Mouse (Mus musculus): ENCODE data around the gene Celf6. TPM values are rescaled to one million over a fixed set of nuclear protein-coding genes. Genes with fewer than 3 reads are reported as not detected.

Celf6 gene
- total and polyA plus RNA-seq, 3 experiments, result 0.13 TPM; not detected in 2

GRCm38 (mm10) chr9:59539441-59540137 lies 38.1 kb upstream of the Celf6 start, which contains the start of the genes Hexa and Tmem202 (continued):
- TF ChIP-seq NELFE (IDR thresholded peaks at IDR 0.05; ENCODE audit: low read depth, low read length) (peak; percentile 84), SMC3 (IDR thresholded peaks at IDR 0.05; ENCODE audit: low read depth, low read length) (no peak), MAFK (IDR thresholded peaks at IDR 0.05; ENCODE audit: borderline replicate concordance, low read depth, low read length) (no peak), ZC3H11A (IDR thresholded peaks at IDR 0.05; ENCODE audit: low read depth, low read length) (no peak)

- Histone ChIP-seq H3K79me2 (ENCODE audit: control insufficient read depth, insufficient read depth, low read length, poor library complexity) (peaks cover 28% of the 10 kb centered on the region), H3K4me1 (ENCODE audit: control insufficient read depth in 1 of 2, insufficient read depth in 2 of 2, low read length in 2 of 2) (peaks cover 11 to 46% of the 10 kb centered on the region in 2 experiments), H3K9me3 (replicated peaks; ENCODE audit: insufficient read depth, low read length) (no peaks in the 10 kb centered on the region), H3K27me3 (ENCODE audit: control insufficient read depth in 1 of 2, insufficient read depth in 2 of 2, low read length in 2 of 2) (no peaks in the 10 kb centered on the region), H3K27ac (ENCODE audit: control insufficient read depth, low read depth, low read length) (peak overlapping the region; percentile 1; the same call in 1 of the 2 replicates), H3K36me3 (ENCODE audit: control insufficient read depth in 1 of 2, insufficient read depth in 2 of 2, low read length in 2 of 2) (peaks cover 0 to 30% of the 10 kb centered on the region in 2 experiments; a peak in 2 of 4 replicates), H3K4me3 (ENCODE audit: control insufficient read depth in 1 of 2, insufficient read depth in 1 of 2, low read depth in 2 of 2, low read length in 2 of 2) (peak overlapping the region; percentile 24 to 65), H3K9ac (ENCODE audit: control insufficient read depth, low read depth, low read length, poor library complexity, severe bottlenecking) (peak overlapping the region; percentile 84)
- no peak for DNase-seq (ENCODE audit: low read depth, low spot score)
- peak; percentile 34; the same call in 1 of the 2 replicates for TF ChIP-seq MXI1 (IDR thresholded peaks at IDR 0.05; ENCODE audit: low read depth, low read length)
- no peak for TF ChIP-seq POLR2AphosphoS2 (IDR thresholded peaks at IDR 0.05; ENCODE audit: low read length)
- TF ChIP-seq SIN3A (IDR thresholded peaks at IDR 0.05; ENCODE audit: low read length), result 0 out of 2 replicates have a peak, but pooled peaks have one; percentile 3
- TF ChIP-seq RAD21 (IDR thresholded peaks at IDR 0.05; ENCODE audit: low read depth, low read length), result no peak
- peak; percentile 68 for TF ChIP-seq ZNF384 (IDR thresholded peaks at IDR 0.05; ENCODE audit: low read depth, low read length)
- 0 out of 2 replicates have a peak, but pooled peaks have one; percentile 20 for TF ChIP-seq ELF1 (IDR thresholded peaks at IDR 0.05; ENCODE audit: low read depth, low read length)
- TF ChIP-seq EP300 (IDR thresholded peaks at IDR 0.05; ENCODE audit: low read depth in 1 of 2, low read length in 2 of 2), result peak in 1 of 2 experiments; percentile 44; a peak in 1 of 4 replicates
Measured at GRCm38 (mm10) chr9:59541617-59542016, 36.1 kb upstream of the Celf6 start.

GRCm38 (mm10) chr9:59542766-59543324 lies 34.9 kb upstream of the Celf6 start:
- Histone ChIP-seq H3K27me3 (ENCODE audit: control insufficient read depth in 1 of 2, insufficient read depth in 2 of 2, low read length in 2 of 2) (no peaks in the 10 kb centered on the region), H3K4me3 (ENCODE audit: control insufficient read depth in 1 of 2, insufficient read depth in 1 of 2, low read depth in 2 of 2, low read length in 2 of 2) (no peak overlapping the region), H3K36me3 (ENCODE audit: control insufficient read depth in 1 of 2, insufficient read depth in 2 of 2, low read length in 2 of 2) (peaks cover 0 to 36% of the 10 kb centered on the region in 2 experiments; a peak in 2 of 4 replicates), H3K4me1 (ENCODE audit: control insufficient read depth in 1 of 2, insufficient read depth in 2 of 2, low read length in 2 of 2) (peaks cover 16 to 46% of the 10 kb centered on the region in 2 experiments), H3K9ac (ENCODE audit: control insufficient read depth, low read depth, low read length, poor library complexity, severe bottlenecking) (no peak overlapping the region), H3K79me2 (ENCODE audit: control insufficient read depth, insufficient read depth, low read length, poor library complexity) (peaks cover 28% of the 10 kb centered on the region), H3K27ac (ENCODE audit: control insufficient read depth, low read depth, low read length) (no peak overlapping the region), H3K9me3 (replicated peaks; ENCODE audit: insufficient read depth, low read length) (no peaks in the 10 kb centered on the region)
- TF ChIP-seq ZNF384 (IDR thresholded peaks at IDR 0.05; ENCODE audit: low read depth, low read length) (no peak), MAX (IDR thresholded peaks at IDR 0.05; ENCODE audit: low read length) (no peak), CHD2 (IDR thresholded peaks at IDR 0.05; ENCODE audit: low read length) (no peak), NRF1 (IDR thresholded peaks at IDR 0.05; ENCODE audit: insufficient read depth, low read depth, low read length, poor library complexity, severe bottlenecking) (no peak), MYB (IDR thresholded peaks at IDR 0.05; ENCODE audit: low read depth, low read length) (no peak), MXI1 (IDR thresholded peaks at IDR 0.05; ENCODE audit: low read depth, low read length) (no peak), RCOR1 (IDR thresholded peaks at IDR 0.05; ENCODE audit: low read depth, low read length) (no peak), POLR2AphosphoS2 (IDR thresholded peaks at IDR 0.05; ENCODE audit: low read length) (no peak), MAZ (IDR thresholded peaks at IDR 0.05; ENCODE audit: low read depth, low read length) (no peak), USF1 (IDR thresholded peaks at IDR 0.05; ENCODE audit: low read depth, low read length) (no peak)
- no peak for DNase-seq (ENCODE audit: low read depth, low spot score)

All from MEL (cell line).